In the genomic region with DNA sequence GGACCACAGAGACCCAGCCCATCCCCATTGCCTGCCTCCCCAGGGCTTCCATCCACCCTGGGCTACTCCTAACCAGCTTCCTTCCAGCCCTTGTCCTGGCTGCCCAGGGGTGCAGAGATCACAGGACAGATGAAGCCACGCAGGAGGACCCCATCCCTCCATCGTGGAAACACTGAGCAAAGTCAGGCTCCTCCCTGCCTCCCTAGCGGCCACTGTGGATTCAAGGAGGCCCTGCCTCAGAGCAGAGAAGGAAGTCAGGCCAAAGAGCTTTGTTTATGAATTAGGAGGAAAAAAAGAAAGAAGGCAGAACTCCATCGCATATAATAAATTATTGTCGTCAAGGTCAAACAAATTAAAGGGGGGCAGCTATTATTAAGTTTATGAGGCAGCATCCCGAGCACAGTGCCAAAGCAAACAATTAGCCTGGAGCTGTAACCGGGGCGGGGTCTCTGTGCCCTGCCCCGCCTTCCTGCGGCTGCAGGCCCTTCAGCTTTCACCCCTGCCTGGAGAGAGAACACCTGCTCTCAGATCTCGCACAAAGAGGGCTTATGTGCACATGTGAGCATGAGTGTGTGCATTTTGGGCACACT, we compare ENCODE assay signal across 16 mouse cellular contexts. TPM values are rescaled to one million over a fixed set of nuclear protein-coding genes. Genes with fewer than 3 reads are reported as not detected.
DNase-seq lines count a peak whose midpoint lies in the region; ATAC-seq and TF ChIP-seq lines count a peak whose summit lies in the region.
"Had no signal": no experiment of that assay in that cellular context is flagged by ENCODE, and none has a peak within 500 bp of the region (broad histone marks: within the 10 kb centered on the region; RNA-seq: fewer than 3 reads in every experiment).

No protein-coding gene starts in this region.

- H3K4me2 ChIP-seq in embryonic facial prominence, embryonic 12.5 days (replicated peaks), result no peak overlapping the region
- no peak overlapping the region; the same call in 1 of the 2 replicates for H3K4me2 ChIP-seq in kidney, embryonic 16.5 days (replicated peaks; ENCODE audit: low read depth, low read length)
- no peak overlapping the region for H3K4me2 ChIP-seq in lung, postnatal 0 days (replicated peaks; ENCODE audit: low read depth, low read length)
- H3K4me2 ChIP-seq: forebrain, embryonic 13.5 days; hindbrain, embryonic 14.5 days had no signal

- no peaks in the 10 kb centered on the region for H3K9me3 ChIP-seq in embryonic facial prominence, embryonic 12.5 days
- no peaks in the 10 kb centered on the region for H3K9me3 ChIP-seq in kidney, embryonic 16.5 days (ENCODE audit: low read length)
- H3K9me3 ChIP-seq in lung, postnatal 0 days (ENCODE audit: low read length), result no peaks in the 10 kb centered on the region
- H3K9me3 ChIP-seq: forebrain, embryonic 13.5 days had no signal

- no peaks in the 10 kb centered on the region for H3K36me3 ChIP-seq in kidney, adult 2 months (ENCODE audit: control insufficient read depth, insufficient read depth, low read length)
- peaks cover 5% of the 10 kb centered on the region; the same call in 1 of the 2 replicates for H3K36me3 ChIP-seq in embryonic facial prominence, embryonic 12.5 days
- H3K36me3 ChIP-seq in kidney, embryonic 16.5 days (ENCODE audit: insufficient read depth, low read length), result no peaks in the 10 kb centered on the region
- H3K36me3 ChIP-seq in lung, postnatal 0 days (ENCODE audit: insufficient read depth, low read length), result no peaks in the 10 kb centered on the region

- H3K4me1 ChIP-seq in kidney, adult 2 months (ENCODE audit: control insufficient read depth, insufficient read depth, low read length), result no peaks in the 10 kb centered on the region
- peaks cover 14% of the 10 kb centered on the region for H3K4me1 ChIP-seq in embryonic facial prominence, embryonic 12.5 days
- H3K4me1 ChIP-seq in kidney, embryonic 16.5 days (ENCODE audit: insufficient read depth, low read length), result peaks cover 29% of the 10 kb centered on the region
- H3K4me1 ChIP-seq in lung, postnatal 0 days (ENCODE audit: insufficient read depth, low read depth, low read length), result peaks cover 8% of the 10 kb centered on the region; the same call in 1 of the 2 replicates

- peak; percentile 76 for TF ChIP-seq EP300 in lung, postnatal 0 days (IDR thresholded peaks at IDR 0.05)

- peak; percentile 50 for DNase-seq in kidney, adult 2 months
- no peak for DNase-seq in kidney, adult 11 months
- peak; percentile 71 for DNase-seq in lung, postnatal 0 days (ENCODE audit: low spot score)
- no peak for DNase-seq in left cerebral cortex, postnatal 36 days (ENCODE audit: low spot score in 2 of 2)
- DNase-seq in left cerebral cortex, adult 9 months (ENCODE audit: low spot score in 2 of 2), result no peak
- no peak for DNase-seq in embryo, embryonic 10 days (ENCODE audit: low spot score)
- DNase-seq: cerebellum, postnatal 36 days; right cerebral cortex, postnatal 4 days; thymus, adult 2 months had no signal

- WGBS in kidney, adult 2 months, result 18% methylated on average over 11 of the region's 11 CpGs
- WGBS in embryonic facial prominence, embryonic 12.5 days, result 63% methylated on average over 11 of the region's 11 CpGs
- WGBS in kidney, embryonic 16.5 days, result 9% methylated on average over 11 of the region's 11 CpGs
- WGBS in lung, postnatal 0 days, result 5% methylated on average over 11 of the region's 11 CpGs

- intact Hi-C loops in left cerebral cortex, postnatal 36 days (cut with DNase I), result no loop called here

- H3K9ac ChIP-seq in embryonic facial prominence, embryonic 12.5 days, result no peak overlapping the region
- H3K9ac ChIP-seq in kidney, embryonic 16.5 days (replicated peaks; ENCODE audit: low read length), result no peak overlapping the region
- H3K9ac ChIP-seq in lung, postnatal 0 days (replicated peaks; ENCODE audit: low read depth), result no peak overlapping the region
- H3K9ac ChIP-seq: forebrain, embryonic 13.5 days; hindbrain, embryonic 14.5 days had no signal

- no peak for ATAC-seq in embryonic facial prominence, embryonic 12.5 days (ENCODE audit: insufficient number of reproducible peaks, insufficient read depth, low FRiP score, low TSS enrichment)
- ATAC-seq in kidney, embryonic 16.5 days (ENCODE audit: low FRiP score, low TSS enrichment), result peak; percentile 61
- peak; percentile 75 for ATAC-seq in lung, postnatal 0 days
- ATAC-seq: CD4-positive, CD25-positive, alpha-beta regulatory T cell, adult 4 months; forebrain, embryonic 13.5 days had no signal

- no peak for TF ChIP-seq CTCF in kidney, adult 2 months (conservative IDR thresholded peaks at IDR 0.05; ENCODE audit: insufficient read depth, insufficient read length, low read depth, low read length)
- peak; percentile 49 for TF ChIP-seq CTCF in lung, postnatal 0 days (IDR thresholded peaks at IDR 0.05)

- no peaks in the 10 kb centered on the region for H3K27me3 ChIP-seq in kidney, adult 2 months (replicated peaks; ENCODE audit: control insufficient read depth, insufficient read depth, low read length)
- no peaks in the 10 kb centered on the region for H3K27me3 ChIP-seq in embryonic facial prominence, embryonic 12.5 days
- peaks cover 76% of the 10 kb centered on the region for H3K27me3 ChIP-seq in kidney, embryonic 16.5 days (ENCODE audit: insufficient read depth, low read length)
- H3K27me3 ChIP-seq in lung, postnatal 0 days (replicated peaks; ENCODE audit: insufficient read depth, low read length), result no peaks in the 10 kb centered on the region
- H3K27me3 ChIP-seq: forebrain, embryonic 13.5 days had no signal

- no peak for TF ChIP-seq POLR2A in kidney, adult 2 months (IDR thresholded peaks at IDR 0.05; ENCODE audit: low read depth, low read length)

- peak overlapping the region; percentile 9; the same call in 1 of the 2 replicates for H3K27ac ChIP-seq in kidney, adult 2 months (ENCODE audit: insufficient read depth, low read depth, low read length)
- peak overlapping the region; percentile 3; the same call in 1 of the 2 replicates for H3K27ac ChIP-seq in embryonic facial prominence, embryonic 12.5 days
- peak overlapping the region; percentile 3; the same call in 1 of the 2 replicates for H3K27ac ChIP-seq in kidney, embryonic 16.5 days (ENCODE audit: low read length)
- H3K27ac ChIP-seq in lung, postnatal 0 days (ENCODE audit: low read length), result no peak overlapping the region
- H3K27ac ChIP-seq: forebrain, embryonic 13.5 days; hindbrain, embryonic 14.5 days had no signal

- no peak overlapping the region for H3K4me3 ChIP-seq in kidney, adult 2 months (ENCODE audit: insufficient read depth, low read depth, low read length)
- H3K4me3 ChIP-seq in embryonic facial prominence, embryonic 12.5 days, result no peak overlapping the region
- H3K4me3 ChIP-seq in kidney, embryonic 16.5 days (ENCODE audit: low read length), result no peak overlapping the region
- H3K4me3 ChIP-seq in lung, postnatal 0 days (ENCODE audit: low read depth, low read length), result no peak overlapping the region
- H3K4me3 ChIP-seq: forebrain, embryonic 13.5 days had no signal

RNA-seq across cellular contexts. Expression of gene B230104I21Rik, which starts 12.4 kb away (rescaled TPM):
- not detected in 2 replicates for polyA plus RNA-seq in kidney, adult 2 months (2012; rRNA removed)
- not detected in 2 replicates for polyA plus RNA-seq in embryonic facial prominence, embryonic 12.5 days (2016; fragmentation: Nextera tagmentation; extraction: Ambion mirVana)
- 0.37 TPM in 1 of 2 replicates, not detected in the other for polyA plus RNA-seq in kidney, embryonic 16.5 days (2015; fragmentation: Nextera tagmentation; extraction: Ambion mirVana)
- polyA plus RNA-seq in lung, postnatal 0 days (2015; fragmentation: Nextera tagmentation; extraction: Ambion mirVana), result not detected in 2 replicates
- total RNA-seq in left cerebral cortex, postnatal 36 days (2021), result not detected
- total RNA-seq: granulocyte monocyte progenitor cell, adult 5-6 weeks; left cerebral cortex, postnatal 10 days had no signal
- polyA plus RNA-seq: CD4-positive, CD25-positive, alpha-beta regulatory T cell, adult 4 months; hindbrain, embryonic 14.5 days; thymus, adult 2 months had no signal

RNA-seq across cellular contexts. Expression of gene Arhgef16, which starts 46.8 kb away (rescaled TPM):
- 58.6 and 66.8 TPM in 2 replicates for polyA plus RNA-seq in kidney, adult 2 months (2012; rRNA removed)
- 6.0 TPM in 2 replicates for polyA plus RNA-seq in embryonic facial prominence, embryonic 12.5 days (2016; fragmentation: Nextera tagmentation; extraction: Ambion mirVana)
- polyA plus RNA-seq in kidney, embryonic 16.5 days (2015; fragmentation: Nextera tagmentation; extraction: Ambion mirVana), result 44.2 and 44.3 TPM in 2 replicates
- polyA plus RNA-seq in lung, postnatal 0 days (2015; fragmentation: Nextera tagmentation; extraction: Ambion mirVana), result 15.9 and 20.2 TPM in 2 replicates
- under 1 TPM; 0.59 to 0.62 TPM for total RNA-seq in left cerebral cortex, postnatal 36 days (2021)
- total RNA-seq: granulocyte monocyte progenitor cell, adult 5-6 weeks had no signal

Comparison
In these comparisons a context has a peak if more than half of its experiments do, and no peak if none do; other contexts are left out.
1. DNase-seq: peak in kidney, adult 2 months (single experiment) and lung, postnatal 0 days (single experiment); none in kidney, adult 11 months (single experiment), left cerebral cortex, postnatal 36 days (0 of 2), left cerebral cortex, adult 9 months (0 of 2) and embryo, embryonic 10 days (single experiment).